Mouse (Mus musculus) adrenal gland (tissue): Measurements from ENCODE around the gene Ppm1h.

ENCODE experiments used
- intact Hi-C: fragments of 180-260 bp; cut with DNase I; formaldehyde crosslinking; loops from one replicate; pipeline ENCODE4 v1.15.1; 2025
- microRNA-seq, 2 experiments: library from miRNA; unstranded; fragments of <30 nt; microRNA quantifications; one replicate each; pipeline ENCODE4; 2019

The Ppm1h gene

DNA sequence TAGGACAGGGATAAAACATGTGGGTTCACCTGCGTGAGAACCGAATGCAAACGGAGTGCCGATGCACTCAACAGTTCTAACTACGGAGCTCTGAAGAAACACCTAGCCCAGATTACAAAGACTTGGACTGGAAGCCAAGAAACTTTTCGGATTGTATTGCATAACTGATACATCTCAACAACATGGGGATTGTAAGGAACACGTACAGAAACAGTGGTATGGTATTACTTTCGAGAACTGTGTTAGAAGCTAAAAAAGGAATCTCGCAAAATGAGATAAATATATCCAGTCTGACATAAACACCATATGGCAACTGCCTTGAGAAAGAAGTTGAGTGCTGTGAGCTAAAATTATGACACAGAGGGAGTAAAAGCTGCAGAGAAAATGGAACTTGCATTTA is 311.4 kb downstream of the Ppm1h start:
- intact Hi-C loops, result loop anchor here (5.0 kb wide), 1 partner anchor 108 kb away; no protein-coding TSS in a partner anchor

DNA sequence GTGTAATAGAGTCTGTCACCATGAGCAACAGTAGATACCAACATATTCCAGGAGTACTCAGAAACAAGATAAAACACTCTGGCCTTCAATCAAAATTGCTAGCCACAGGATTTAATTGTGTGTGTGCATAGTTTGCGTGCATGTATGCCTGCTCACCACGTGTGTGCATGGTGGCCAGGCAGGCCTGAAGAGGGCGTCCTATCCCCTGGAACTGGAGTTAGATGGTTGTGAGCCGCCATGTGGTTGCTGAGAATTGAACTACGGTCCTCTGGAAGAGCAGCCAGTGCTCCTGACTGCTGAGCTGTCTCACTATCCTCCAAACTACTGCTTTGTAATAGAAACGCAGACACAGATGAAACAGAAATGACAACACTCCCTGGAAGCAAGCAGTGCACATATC is 312.0 kb downstream of the Ppm1h start:
- intact Hi-C loops, result no loop called here

DNA sequence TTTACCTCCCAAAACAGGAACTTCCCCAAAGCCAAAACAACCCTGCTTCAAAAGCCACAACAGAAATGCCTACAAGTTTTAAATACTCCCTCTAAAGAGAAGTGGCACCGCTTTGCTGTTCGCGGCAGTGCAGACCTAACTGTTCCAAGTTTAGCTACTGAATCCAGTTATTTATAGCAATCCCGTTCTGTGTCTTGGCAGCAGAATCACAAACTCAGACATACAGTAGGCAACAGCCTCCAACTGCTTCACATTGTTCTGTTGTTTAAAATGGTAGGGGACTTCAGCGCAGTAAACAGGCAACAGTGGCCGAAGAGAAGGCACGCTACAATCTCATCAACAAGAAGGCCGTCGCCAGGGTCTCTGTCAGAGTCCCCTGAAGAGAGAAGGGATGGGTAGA is 312.5 kb downstream of the Ppm1h start:
- intact Hi-C loops, result no loop called here

DNA sequence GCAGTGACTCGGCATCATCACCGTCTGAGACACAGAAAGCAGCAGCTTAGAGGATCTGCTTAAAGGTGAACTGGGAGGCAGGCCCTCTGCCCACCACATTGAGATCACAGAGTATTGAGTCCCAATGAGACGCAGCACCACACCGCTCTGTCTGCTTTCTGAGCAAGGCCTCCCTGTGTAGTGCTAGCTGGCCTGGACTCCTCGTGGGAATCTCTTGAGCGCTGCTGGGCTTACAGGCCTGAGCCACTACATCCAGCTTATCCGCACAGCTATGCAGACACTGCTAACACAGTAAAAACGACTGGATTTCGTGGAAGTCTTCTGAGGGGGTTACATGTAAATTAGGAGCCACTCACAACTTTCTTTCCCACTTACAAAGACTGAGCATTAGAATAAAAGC is 313.1 kb downstream of the Ppm1h start:
- intact Hi-C loops, result no loop called here

GRCm38 (mm10) chr10:122994402-122995107 is 316.0 kb downstream of the Ppm1h start:
- intact Hi-C loops, result no loop called here

Small RNA genes within 50 kb of the gene (microRNA-seq; reads per million reads assigned to microRNA genes)
- gene Mir6412, result 0 reads per million in 2 experiments
- gene Mir8104, result 0 to 0.12 reads per million in 2 experiments
- gene Mirlet7i, result 42,730 to 52,415 reads per million in 2 experiments
